Mouse (Mus musculus) Muller cell, postnatal 12 days (primary cell): ENCODE data around the gene Trabd.

Experiments used
- DNase-seq: peaks from one replicate; pipeline ENCODE4 v3.0.0-alpha.2; 2015; ENCODE audit errors: inconsistent ontology term

Trabd gene

GRCm38 (mm10) chr15:89074613-89075477, at the start of gene Trabd:
Trabd (plus strand) TSS chr15:89075124.
- DNase-seq, result no peak

GRCm38 (mm10) chr15:89044381-89044780, 30.5 kb upstream of the Trabd start:
- DNase-seq, result no peak

- DNase-seq, result no peak
These were observed 28.6 kb upstream of the Trabd start for GRCm38 (mm10) chr15:89046356-89046755.

- no peak for DNase-seq
These were observed 20.3 kb upstream of the Trabd start for GRCm38 (mm10) chr15:89054666-89055065.

GRCm38 (mm10) chr15:89058736-89059135, 16.2 kb upstream of the Trabd start:
- no peak for DNase-seq

DNA sequence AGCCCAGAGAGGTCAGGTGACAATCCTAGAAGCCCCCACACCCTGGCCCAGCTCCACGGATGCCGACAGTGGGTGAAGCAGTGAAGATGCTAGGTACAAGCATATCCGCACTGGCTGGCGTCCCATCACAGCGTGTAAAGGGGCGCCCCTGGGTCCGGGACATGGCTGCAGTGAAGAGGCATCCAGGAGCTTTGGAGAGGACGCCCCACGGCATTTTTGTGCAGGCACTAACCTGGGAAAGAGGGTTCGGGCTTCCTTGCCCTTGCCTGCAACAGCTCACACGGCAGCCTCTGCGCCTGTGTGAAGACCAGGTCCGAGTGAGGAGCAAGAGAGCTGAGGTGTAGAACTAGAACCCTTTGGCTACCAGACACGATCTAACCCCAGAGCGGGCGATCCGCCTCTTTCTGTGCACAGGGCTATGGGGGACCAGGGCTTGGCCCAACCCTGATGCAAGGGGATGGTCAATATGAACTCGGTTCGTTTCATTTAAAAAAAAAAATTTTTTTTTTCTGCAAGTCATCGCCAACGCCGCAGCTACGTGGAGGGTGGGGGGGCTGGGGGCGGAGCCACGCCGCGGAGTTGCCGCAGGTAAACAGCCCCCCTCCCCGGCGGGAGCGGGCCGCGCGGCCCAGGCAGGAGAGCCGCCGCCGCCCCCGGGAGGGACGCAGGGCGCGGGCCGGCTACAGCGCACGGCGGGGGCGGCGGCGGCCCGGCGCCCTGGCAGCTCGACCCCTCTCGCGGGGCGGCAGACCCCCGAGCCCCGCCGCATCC, 15.6 kb upstream of the Trabd start, which contains the start of gene Panx2:
Gene Panx2, plus strand, starts transcription at position 574 of the 771 bp plus-strand sequence.
- peak; percentile 19 for DNase-seq

GRCm38 (mm10) chr15:89060032-89060681, 14.8 kb upstream of the Trabd start:
- peak; percentile 17 for DNase-seq

GRCm38 (mm10) chr15:89060811-89061460, 14.0 kb upstream of the Trabd start:
- DNase-seq, result no peak

GRCm38 (mm10) chr15:89061761-89062517, 13.0 kb upstream of the Trabd start:
- no peak for DNase-seq

GRCm38 (mm10) chr15:89062518-89062910, 12.4 kb upstream of the Trabd start:
- DNase-seq, result no peak

GRCm38 (mm10) chr15:89063001-89063400, 11.9 kb upstream of the Trabd start:
- no peak for DNase-seq

GRCm38 (mm10) chr15:89063536-89063935, 11.4 kb upstream of the Trabd start:
- no peak for DNase-seq

DNA sequence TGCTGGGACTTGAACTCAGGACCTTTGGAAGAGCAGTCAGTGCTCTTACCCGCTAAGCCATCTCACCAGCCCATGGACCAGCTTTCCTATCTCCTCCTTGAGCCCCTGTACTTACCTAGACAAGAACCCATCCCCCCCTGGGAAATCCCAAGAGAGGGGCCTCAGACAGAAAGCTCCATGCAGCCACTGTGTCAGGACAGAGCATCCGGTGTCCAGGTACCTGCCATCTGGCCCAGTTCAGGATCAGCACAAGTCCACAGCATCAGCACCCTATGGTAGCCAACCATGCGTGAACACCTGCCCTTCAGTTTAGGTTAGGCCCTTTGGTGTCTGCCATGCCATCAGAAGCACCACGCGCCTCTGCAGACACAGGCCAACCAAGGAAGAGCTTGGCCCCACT, 10.0 kb upstream of the Trabd start:
- DNase-seq, result no peak

DNA sequence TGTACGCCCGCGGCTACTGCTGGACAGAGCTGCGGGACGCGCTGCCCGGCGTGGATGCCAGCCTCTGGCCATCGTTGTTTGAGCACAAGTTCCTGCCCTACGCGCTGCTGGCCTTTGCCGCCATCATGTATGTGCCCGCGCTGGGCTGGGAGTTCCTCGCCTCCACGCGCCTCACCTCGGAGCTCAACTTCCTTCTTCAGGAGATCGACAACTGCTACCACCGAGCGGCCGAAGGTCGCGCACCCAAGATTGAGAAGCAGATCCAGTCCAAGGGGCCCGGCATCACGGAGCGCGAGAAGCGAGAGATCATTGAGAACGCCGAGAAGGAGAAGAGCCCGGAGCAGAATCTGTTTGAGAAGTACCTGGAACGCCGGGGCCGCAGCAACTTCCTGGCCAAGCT, 7.3 kb upstream of the Trabd start:
- DNase-seq, result no peak

DNA sequence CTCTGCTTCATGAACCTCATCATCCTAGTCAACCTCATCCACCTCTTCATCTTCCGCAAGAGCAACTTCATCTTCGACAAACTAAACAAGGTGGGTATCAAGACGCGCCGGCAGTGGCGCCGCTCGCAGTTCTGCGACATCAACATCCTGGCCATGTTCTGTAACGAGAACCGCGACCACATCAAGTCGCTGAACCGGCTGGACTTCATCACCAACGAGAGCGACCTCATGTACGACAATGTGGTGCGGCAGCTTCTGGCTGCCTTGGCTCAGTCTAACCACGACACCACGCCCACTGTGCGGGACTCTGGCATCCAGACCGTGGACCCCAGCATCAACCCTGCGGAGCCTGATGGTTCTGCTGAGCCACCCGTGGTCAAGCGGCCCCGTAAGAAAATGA, 6.7 kb upstream of the Trabd start:
- no peak for DNase-seq

DNA sequence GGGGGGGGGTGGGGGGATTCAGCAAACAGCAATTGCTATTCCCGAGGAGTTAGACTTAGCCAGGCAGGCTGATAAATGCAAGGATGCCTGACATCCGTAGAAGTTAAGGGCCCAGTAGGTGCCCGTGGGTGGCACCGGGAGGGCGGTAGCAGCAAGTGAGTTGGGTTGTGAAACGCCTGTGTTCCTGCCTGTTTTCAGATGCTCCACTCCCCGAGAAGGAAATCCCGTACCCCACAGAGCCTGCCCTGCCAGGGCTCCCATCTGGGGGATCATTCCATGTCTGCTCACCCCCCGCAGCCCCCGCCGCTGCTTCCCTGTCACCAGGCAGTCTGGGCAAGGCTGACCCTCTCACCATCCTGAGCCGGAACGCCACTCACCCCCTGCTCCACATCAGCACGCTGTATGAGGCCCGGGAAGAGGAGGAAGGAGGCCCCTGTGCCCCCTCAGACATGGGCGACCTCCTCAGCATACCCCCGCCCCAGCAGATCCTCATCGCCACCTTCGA, 5.5 kb upstream of the Trabd start:
- no peak for DNase-seq

- DNase-seq, result no peak
These were observed 4.3 kb upstream of the Trabd start for GRCm38 (mm10) chr15:89070606-89071005.

- no peak for DNase-seq
These were observed 826 bp upstream of the Trabd start for GRCm38 (mm10) chr15:89073993-89074603.

GRCm38 (mm10) chr15:89075478-89076147, 689 bp downstream of the Trabd start:
- peak; percentile 95 for DNase-seq
